Mouse (Mus musculus) cortical plate, adult 2 months (tissue): ENCODE data around the gene Leng8. TPM values are rescaled to one million over a fixed set of nuclear protein-coding genes. Genes with fewer than 3 reads are reported as not detected.

ENCODE experiments used
- H3K27ac ChIP-seq: fragments of 200-500 bp; 2 replicates; pipeline ENCODE4 v1.5.1; 2012; ENCODE audit warnings: low read length, control low read depth, inconsistent platforms; ENCODE audit not compliant: insufficient read depth
- H3K4me1 ChIP-seq: fragments of 200-500 bp; 2 replicates; pipeline ENCODE4 v1.6.1; 2011; ENCODE audit warnings: low read length; ENCODE audit not compliant: control insufficient read depth, insufficient read depth
- H3K4me3 ChIP-seq: fragments of 200-500 bp; 2 replicates; pipeline ENCODE4 v1.5.1; 2011; ENCODE audit warnings: mild to moderate bottlenecking, low read length, control low read depth; ENCODE audit not compliant: insufficient read depth
- CTCF ChIP-seq: fragments of 200-500 bp; IDR thresholded peaks from 2 replicates; pipeline ENCODE4 v1.5.1; 2011; ENCODE audit warnings: mild to moderate bottlenecking, control low read depth, low read length; ENCODE audit not compliant: insufficient read depth; ENCODE audit errors: extremely low read depth
- POLR2A ChIP-seq: fragments of 200-500 bp; IDR thresholded peaks from 2 replicates; pipeline ENCODE4 v1.6.1; 2011; ENCODE audit warnings: mild to moderate bottlenecking, low read length, control low read depth; ENCODE audit not compliant: insufficient read depth; ENCODE audit errors: extremely low read depth
- polyA plus RNA-seq: library from polyadenylated mRNA; depleted of rRNA; stranded (reverse); fragments of >200 nt; gene quantifications from 2 replicates; pipeline ENCODE4 v1.2.3, GENCODE M21; 2012

Leng8 gene
- polyA plus RNA-seq, 1 experiment, result 481 TPM

DNA sequence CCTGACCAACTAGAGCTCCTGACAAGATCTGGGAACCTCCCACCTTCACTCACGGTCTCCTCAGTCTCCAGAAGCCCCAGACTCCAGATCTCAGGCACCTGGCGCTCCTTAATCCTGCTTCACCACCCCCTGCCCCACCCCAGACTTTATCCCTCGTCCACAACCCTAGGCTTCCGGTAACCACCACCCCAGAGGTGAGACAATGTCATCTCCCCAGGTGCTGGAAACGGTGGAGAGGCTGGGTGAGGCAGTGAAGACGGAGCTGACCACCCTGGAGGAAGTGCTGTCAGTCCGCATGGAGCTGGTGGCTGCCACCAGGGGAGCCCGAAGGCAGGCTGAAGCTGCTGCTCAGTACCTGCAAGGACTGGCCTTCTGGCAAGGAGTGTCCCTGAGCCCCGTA, 11.5 kb upstream of the Leng8 start:
- H3K4me1 ChIP-seq, result peaks cover 18% of the 10 kb centered on the region
- no peak overlapping the region for H3K4me3 ChIP-seq
- peak overlapping the region; percentile 92 for H3K27ac ChIP-seq
- TF ChIP-seq POLR2A (no peak), CTCF (no peak)

DNA sequence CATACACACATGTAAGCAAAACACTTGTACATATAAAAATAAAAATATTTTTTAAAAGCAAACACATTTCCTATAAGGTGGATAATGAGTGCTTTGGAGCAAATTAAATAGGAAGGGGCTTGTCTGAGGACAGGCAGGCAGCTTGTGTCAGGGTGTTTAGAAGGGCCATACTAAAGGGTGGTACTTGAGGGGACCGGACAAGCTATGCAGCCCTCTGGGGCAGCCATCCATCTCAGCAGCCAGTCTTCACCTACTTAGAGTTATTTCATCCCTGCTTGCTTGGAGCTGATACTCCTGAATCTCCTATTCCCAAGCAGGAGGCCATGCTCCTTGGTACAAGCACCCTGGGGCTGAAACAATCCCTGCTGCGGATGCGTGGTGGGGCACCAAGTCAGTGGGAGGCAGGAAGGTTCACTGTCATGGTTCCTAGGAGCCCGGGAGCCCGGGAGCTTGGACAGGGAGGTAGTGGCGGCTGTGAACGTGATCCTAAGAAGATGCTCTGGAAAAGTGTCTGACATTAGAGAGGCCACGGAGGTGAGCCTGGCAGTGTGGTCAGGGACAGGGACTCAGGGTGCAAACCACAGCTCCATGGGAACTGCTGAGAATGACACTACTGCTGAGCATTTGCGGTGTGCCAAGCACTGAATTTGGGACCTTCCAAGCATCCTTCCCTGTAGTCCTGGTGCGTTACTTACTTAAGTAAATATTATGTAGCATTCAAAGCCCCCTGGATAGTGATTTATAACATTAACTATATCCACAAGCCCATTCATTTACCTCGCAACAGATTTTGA, 9.7 kb upstream of the Leng8 start:
- TF ChIP-seq CTCF (no peak), POLR2A (no peak; the same call in 1 of the 2 replicates)
- peak overlapping the region; percentile 29; the same call in 1 of the 2 replicates for H3K27ac ChIP-seq
- peaks cover 19% of the 10 kb centered on the region for H3K4me1 ChIP-seq
- H3K4me3 ChIP-seq, result no peak overlapping the region

DNA sequence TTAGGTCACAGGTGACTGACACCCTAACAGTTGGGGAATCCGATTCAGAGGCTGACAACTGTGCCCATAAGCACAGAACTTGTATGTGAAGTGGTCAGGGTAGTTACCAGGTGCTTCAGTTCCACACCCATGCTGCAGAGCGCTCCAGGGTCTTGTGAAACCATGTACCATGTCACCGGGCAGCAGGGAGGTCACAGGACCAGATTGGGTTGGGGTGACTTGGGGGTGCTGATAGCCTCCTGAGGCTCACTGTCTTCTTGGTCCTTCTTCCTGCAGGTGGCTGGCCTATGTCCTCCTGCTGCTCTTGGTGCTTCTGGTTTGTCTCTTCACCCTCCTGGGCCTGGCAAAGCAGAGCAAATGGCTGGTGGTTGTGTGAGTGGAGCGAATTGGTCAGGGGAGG, 8.9 kb upstream of the Leng8 start:
- H3K27ac ChIP-seq, result peak overlapping the region; percentile 9; the same call in 1 of the 2 replicates
- H3K4me1 ChIP-seq, result peaks cover 18% of the 10 kb centered on the region
- no peak overlapping the region for H3K4me3 ChIP-seq
- TF ChIP-seq CTCF, result no peak
- no peak for TF ChIP-seq POLR2A

DNA sequence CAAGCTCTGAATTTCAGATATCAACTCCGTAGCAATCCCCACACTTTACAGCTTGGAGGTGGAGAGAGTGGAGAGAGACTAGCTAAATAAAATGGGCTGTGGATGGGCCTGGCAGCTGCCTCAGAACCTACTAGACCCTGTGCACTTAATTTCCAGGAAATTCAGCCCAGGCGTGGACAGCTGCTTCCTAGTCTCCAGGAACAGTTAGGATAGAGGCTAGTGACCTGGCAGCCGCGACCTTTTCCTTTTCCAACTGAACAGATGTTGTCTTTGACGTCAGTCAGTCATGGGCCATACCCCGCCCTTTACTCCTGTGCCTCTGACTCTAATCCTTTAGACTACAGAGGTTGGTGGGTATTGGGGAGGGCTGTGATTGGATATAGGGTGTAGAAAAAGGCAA, 8.0 kb upstream of the Leng8 start:
- TF ChIP-seq CTCF (no peak), POLR2A (no peak)
- Histone ChIP-seq H3K4me3 (no peak overlapping the region), H3K4me1 (peaks cover 16% of the 10 kb centered on the region), H3K27ac (0 out of 2 replicates have a peak overlapping the region, but pooled peaks have one; percentile 1)

DNA sequence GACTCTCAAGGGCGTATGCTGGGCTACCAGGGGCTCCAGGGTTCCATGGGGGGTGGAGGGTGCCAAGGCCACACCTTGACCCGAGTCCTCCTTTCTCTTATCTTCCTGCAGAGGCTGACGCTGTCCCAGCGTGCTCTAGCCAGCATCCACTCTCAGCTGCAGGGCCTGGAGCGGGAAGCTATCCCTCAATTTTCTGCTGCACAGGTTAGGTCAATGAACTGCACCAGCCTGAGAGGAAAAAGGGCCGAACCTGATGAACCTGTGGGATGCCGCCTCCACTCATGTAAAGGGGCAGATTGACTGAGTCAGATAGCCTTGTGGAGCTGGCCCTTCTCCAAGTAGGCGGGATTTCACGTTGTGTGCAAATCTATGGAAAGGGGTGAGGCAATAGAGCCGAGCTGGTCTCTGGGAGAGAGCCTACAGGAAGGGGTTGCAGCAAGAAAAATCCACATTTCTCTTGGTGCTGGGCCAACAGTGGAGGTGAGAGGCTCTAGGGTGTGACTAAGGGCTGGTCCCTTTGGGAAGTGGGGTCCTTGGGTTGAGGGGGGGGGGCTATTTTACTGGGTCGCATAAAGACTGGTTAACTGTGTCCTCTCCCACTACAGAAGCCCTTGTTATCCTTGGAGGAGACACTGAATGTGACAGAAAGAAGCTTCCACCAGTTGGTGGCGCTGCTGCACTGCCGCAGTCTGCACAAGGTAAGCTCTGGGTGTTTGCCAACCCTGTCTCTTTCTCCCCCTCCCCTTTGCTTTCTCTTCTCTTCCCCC, 6.0 kb upstream of the Leng8 start:
- H3K4me3 ChIP-seq, result no peak overlapping the region
- H3K27ac ChIP-seq, result peak overlapping the region; percentile 1; the same call in 1 of the 2 replicates
- TF ChIP-seq CTCF, result peak; percentile 77
- no peak for TF ChIP-seq POLR2A
- peaks cover 9% of the 10 kb centered on the region for H3K4me1 ChIP-seq

DNA sequence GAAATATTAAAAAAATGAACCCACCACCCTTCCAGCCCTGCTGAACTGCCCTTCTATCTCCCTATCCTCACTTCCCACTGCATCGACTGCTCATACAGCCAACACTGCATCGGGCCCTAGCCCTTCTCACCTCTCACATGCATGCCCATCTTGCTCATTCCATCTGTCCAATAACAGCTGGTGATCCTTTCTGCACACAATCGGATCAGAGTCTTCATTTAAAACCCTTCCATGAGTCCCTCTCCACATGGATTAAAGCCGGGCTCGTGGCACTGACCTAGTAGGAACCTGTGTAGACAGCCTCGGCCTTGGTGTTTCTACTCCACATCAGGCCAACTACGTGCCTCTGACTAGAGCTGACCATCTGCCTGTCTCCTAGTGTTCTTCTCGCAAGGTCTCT, 4.9 kb upstream of the Leng8 start:
- Histone ChIP-seq H3K4me3 (no peak overlapping the region), H3K27ac (peak overlapping the region; percentile 74), H3K4me1 (peaks cover 7% of the 10 kb centered on the region)
- TF ChIP-seq POLR2A (no peak), CTCF (no peak)

DNA sequence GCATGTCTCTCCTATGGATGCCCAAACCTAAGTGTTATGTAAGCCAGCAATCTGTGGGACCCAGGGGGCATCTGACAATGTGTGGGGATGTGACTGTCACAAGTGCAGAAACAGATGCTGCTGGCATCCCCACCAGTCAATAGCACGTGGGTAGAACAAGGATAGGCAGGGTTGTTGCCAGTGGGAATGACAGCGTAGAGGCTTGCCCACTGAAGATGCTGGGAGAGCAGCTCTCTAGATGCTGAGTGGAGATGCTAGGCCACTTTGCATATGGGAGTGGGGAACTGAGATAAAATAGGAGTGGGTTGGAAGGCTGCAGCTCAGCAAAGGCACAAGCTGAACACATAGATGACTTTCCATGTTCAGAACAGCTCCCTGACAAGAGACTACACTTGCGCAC, 4.3 kb upstream of the Leng8 start:
- Histone ChIP-seq H3K4me3 (no peak overlapping the region), H3K27ac (peak overlapping the region; percentile 74)
- TF ChIP-seq POLR2A, result peak; percentile 28; the same call in 1 of the 2 replicates
- no peak for TF ChIP-seq CTCF

DNA sequence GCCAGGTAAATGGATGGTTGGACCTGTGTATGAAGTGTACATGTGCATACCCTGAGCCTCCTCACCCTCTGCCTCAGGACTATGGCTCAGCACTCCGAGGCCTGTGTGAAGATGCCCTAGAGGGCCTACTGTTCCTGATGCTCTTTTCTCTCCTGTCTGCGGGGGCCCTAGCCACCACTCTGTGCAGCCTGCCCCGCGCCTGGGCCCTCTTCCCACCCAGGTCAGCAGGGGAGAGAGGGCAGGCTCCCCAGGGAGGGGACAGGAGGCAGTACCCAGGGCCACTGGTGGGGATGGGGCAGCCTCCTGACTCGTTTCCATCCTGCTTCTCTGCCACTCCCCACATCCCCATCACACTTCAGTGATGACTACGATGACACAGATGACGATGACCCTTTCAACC, 3.8 kb upstream of the Leng8 start:
- TF ChIP-seq CTCF, result no peak
- no peak for TF ChIP-seq POLR2A
- Histone ChIP-seq H3K4me1 (peaks cover 7% of the 10 kb centered on the region), H3K27ac (peak overlapping the region; percentile 74), H3K4me3 (no peak overlapping the region)

More for the DNA sequence above, 4.3 kb upstream of the Leng8 start:
- H3K4me1 ChIP-seq, result peaks cover 7% of the 10 kb centered on the region

DNA sequence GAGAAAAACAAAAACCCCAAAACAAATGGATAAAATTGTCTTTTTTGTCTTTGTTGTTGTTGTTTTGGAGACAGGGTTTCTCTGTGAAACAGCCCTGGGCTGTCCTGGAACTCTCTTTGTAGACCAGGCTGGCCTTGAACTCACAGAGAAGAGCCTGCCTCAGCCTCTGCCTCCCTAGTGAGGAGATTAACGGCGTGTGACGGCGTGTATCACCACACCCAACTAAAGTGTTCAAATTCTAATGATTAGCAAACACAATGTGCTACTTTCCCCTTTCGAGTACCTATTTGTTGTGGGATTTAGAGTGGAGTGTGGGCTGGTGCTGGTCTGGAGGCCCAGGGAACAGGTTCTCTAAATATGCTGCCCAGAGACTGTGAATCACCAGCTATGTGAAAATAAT, 1.9 kb upstream of the Leng8 start:
- H3K27ac ChIP-seq, result no peak overlapping the region
- TF ChIP-seq POLR2A (no peak), CTCF (no peak)
- H3K4me1 ChIP-seq, result peaks cover 4% of the 10 kb centered on the region; the same call in 1 of the 2 replicates
- H3K4me3 ChIP-seq, result no peak overlapping the region
